Mouse (Mus musculus) testis, adult 2 months (tissue): ENCODE data around the gene Zfp366. TPM values are rescaled to one million over a fixed set of nuclear protein-coding genes. Genes with fewer than 3 reads are reported as not detected.

Source experiments
- H3K27ac ChIP-seq: fragments of 200-500 bp; 2 replicates; pipeline ENCODE4 v1.5.1; 2012; ENCODE audit warnings: low read depth, low read length; ENCODE audit not compliant: control insufficient read depth, insufficient read depth
- H3K27me3 ChIP-seq: fragments of 200-500 bp; 2 replicates; pipeline ENCODE4 v1.6.1; 2012; ENCODE audit warnings: mild to moderate bottlenecking, low read length, moderate library complexity; ENCODE audit not compliant: control insufficient read depth, insufficient read depth
- H3K36me3 ChIP-seq: fragments of 200-500 bp; 2 replicates; pipeline ENCODE4 v1.6.1; 2012; ENCODE audit warnings: mild to moderate bottlenecking, low read length; ENCODE audit not compliant: control insufficient read depth, insufficient read depth
- H3K4me1 ChIP-seq: fragments of 200-500 bp; 2 replicates; pipeline ENCODE4 v1.6.1; 2012; ENCODE audit warnings: low read length; ENCODE audit not compliant: control insufficient read depth, insufficient read depth
- H3K4me3 ChIP-seq: fragments of 200-500 bp; 2 replicates; pipeline ENCODE4 v1.5.1; 2012; ENCODE audit warnings: low read depth, mild to moderate bottlenecking, low read length, moderate library complexity, mixed read lengths; ENCODE audit not compliant: control insufficient read depth
- CTCF ChIP-seq: fragments of 200-500 bp; IDR thresholded peaks from 2 replicates; pipeline ENCODE4 v1.5.1; 2012; ENCODE audit warnings: low read depth, mild to moderate bottlenecking, inconsistent platforms, low read length, moderate library complexity; ENCODE audit not compliant: control insufficient read depth, insufficient read depth, insufficient replicate concordance
- POLR2A ChIP-seq: fragments of 200-500 bp; IDR thresholded peaks from 2 replicates; pipeline ENCODE4 v1.6.1; 2012; ENCODE audit warnings: low read depth, mild to moderate bottlenecking, inconsistent platforms, low read length, moderate library complexity; ENCODE audit not compliant: control insufficient read depth
- polyA plus RNA-seq: library from polyadenylated mRNA; depleted of rRNA; stranded (reverse); fragments of >200 nt; gene quantifications from 2 replicates; pipeline ENCODE4 v1.2.3, GENCODE M21; 2012

Gene Zfp366
- polyA plus RNA-seq, 1 experiment: 0.25 TPM

GRCm38 (mm10) chr13:99151121-99151520 is 33.5 kb upstream of the Zfp366 start:
- Histone ChIP-seq H3K36me3 (no peaks in the 10 kb centered on the region), H3K4me1 (peaks cover 12% of the 10 kb centered on the region), H3K4me3 (no peak overlapping the region), H3K27ac (no peak overlapping the region), H3K27me3 (no peaks in the 10 kb centered on the region)
- TF ChIP-seq POLR2A: no peak
- TF ChIP-seq CTCF: no peak

DNA sequence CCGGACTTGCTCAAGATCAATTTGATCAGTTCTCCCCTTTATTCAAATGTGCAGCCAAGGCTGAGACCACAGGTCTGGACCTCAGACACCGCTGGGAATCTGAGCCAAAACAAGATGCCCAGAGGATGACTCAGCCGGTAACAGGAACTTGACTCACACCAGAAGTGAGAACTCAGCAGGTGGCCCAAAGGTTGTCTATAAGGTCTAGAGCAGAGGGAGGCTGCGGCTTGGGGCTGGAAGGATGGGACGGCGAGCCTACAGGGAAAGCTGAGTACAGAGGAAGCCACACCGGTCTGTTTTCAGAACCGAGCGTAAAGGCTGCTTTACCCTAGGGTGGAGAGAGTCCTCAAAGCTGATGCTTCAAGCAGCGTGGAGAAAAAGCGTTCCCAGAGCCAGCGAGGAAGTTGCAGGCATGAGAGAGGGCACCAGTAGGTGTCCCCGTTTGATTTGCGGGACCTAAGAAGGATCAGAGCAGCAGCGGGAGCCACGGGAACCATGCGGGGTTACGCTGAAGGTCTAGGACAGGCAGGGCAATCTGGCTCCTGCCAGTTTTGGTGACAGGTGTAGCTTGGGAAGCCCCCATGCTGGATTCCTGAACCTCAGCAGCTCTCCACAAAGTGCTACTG is 32.2 kb upstream of the Zfp366 start:
- no peak overlapping the region for H3K27ac ChIP-seq

GRCm38 (mm10) chr13:99157709-99158108 is 26.9 kb upstream of the Zfp366 start:
- Histone ChIP-seq H3K27ac (no peak overlapping the region), H3K27me3 (no peaks in the 10 kb centered on the region), H3K36me3 (no peaks in the 10 kb centered on the region), H3K4me1 (peaks cover 5% of the 10 kb centered on the region), H3K4me3 (no peak overlapping the region)
- TF ChIP-seq CTCF: no peak
- no peak for TF ChIP-seq POLR2A

More for the DNA sequence above, 32.2 kb upstream of the Zfp366 start:
- no peaks in the 10 kb centered on the region for H3K27me3 ChIP-seq
- peaks cover 12% of the 10 kb centered on the region for H3K4me1 ChIP-seq
- peak overlapping the region; percentile 30 for H3K4me3 ChIP-seq
- no peaks in the 10 kb centered on the region for H3K36me3 ChIP-seq
- TF ChIP-seq CTCF (no peak), POLR2A (no peak)

DNA sequence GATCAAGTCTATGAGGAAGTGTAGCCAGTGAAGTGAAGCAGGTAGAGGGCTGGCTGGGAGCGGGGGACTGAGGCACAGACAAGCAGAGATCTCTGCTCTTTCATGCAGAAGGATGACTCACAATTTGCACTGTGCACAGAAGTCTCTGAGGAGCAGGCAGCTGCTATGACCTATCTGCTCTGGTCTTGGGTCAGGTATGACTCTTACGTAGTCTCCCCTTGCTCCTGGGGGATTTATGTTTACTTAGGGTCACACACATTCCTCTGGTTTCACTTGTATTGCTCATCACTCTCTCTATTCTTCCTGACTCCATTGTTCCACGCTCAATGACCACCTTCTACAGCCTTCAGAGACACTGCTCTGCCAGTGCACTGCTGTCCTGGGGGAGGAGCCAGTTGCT is 25.9 kb upstream of the Zfp366 start:
- H3K4me3 ChIP-seq: no peak overlapping the region
- H3K36me3 ChIP-seq: no peaks in the 10 kb centered on the region
- TF ChIP-seq CTCF (no peak), POLR2A (no peak)
- H3K27me3 ChIP-seq: no peaks in the 10 kb centered on the region
- H3K4me1 ChIP-seq: no peaks in the 10 kb centered on the region
- H3K27ac ChIP-seq: no peak overlapping the region

- Histone ChIP-seq H3K4me3 (no peak overlapping the region), H3K27ac (peak overlapping the region; percentile 32; the same call in 1 of the 2 replicates), H3K4me1 (peaks cover 2% of the 10 kb centered on the region; the same call in 1 of the 2 replicates)
Observed at GRCm38 (mm10) chr13:99163071-99163470, 21.6 kb upstream of the Zfp366 start.

DNA sequence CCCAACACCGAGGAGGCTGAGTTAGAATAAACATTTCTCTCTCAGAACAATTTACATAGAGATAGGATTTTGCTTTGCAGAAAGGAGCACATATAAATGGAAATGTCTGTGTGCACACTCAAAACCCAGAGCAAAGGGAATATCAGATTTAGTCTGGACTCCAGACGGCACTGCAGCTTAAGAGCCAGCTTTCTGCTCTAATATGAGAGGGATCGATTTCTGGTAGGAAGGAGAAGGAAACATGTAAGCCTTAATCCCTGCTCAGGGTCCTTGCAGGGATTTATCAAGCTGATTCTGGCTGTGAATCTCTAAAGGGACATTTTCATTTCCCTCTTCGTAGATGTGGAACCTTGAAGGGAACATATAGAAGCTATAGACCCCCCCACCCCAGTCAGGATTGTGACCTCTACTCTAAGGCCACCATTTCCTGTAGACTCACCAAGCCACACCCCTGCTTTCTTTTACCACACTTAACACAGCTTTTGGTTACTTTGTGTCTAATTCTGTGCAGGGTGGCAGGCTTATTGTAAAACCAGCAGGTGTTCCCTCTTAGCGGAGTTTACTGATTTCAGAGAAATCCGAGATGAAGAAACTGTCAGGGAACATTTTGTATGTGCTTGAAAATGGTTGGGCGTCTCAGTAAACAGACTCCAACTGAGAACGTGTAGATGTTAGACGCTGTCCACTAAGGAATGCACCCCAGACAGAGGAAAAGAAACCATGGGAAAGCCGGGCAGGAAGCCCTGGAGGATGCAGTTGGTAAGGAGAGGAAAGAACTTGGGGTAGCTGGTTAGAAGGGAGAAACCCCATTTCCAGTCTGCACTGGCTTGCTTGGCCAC is 20.9 kb upstream of the Zfp366 start:
- Histone ChIP-seq H3K27me3 (no peaks in the 10 kb centered on the region), H3K4me3 (no peak overlapping the region), H3K4me1 (peaks cover 2% of the 10 kb centered on the region; the same call in 1 of the 2 replicates), H3K36me3 (no peaks in the 10 kb centered on the region), H3K27ac (peak overlapping the region; percentile 83)
- no peak for TF ChIP-seq POLR2A

More at GRCm38 (mm10) chr13:99163071-99163470, 21.6 kb upstream of the Zfp366 start:
- TF ChIP-seq POLR2A (no peak), CTCF (no peak)
- H3K36me3 ChIP-seq: no peaks in the 10 kb centered on the region
- no peaks in the 10 kb centered on the region for H3K27me3 ChIP-seq

GRCm38 (mm10) chr13:99164360-99164759 is 20.3 kb upstream of the Zfp366 start:
- Histone ChIP-seq H3K27me3 (no peaks in the 10 kb centered on the region), H3K27ac (peak overlapping the region; percentile 83), H3K4me3 (no peak overlapping the region), H3K4me1 (peaks cover 2% of the 10 kb centered on the region; the same call in 1 of the 2 replicates), H3K36me3 (no peaks in the 10 kb centered on the region)
- TF ChIP-seq POLR2A (no peak), CTCF (no peak)

- Histone ChIP-seq H3K36me3 (no peaks in the 10 kb centered on the region), H3K27me3 (no peaks in the 10 kb centered on the region), H3K27ac (no peak overlapping the region), H3K4me1 (no peaks in the 10 kb centered on the region), H3K4me3 (no peak overlapping the region)
- TF ChIP-seq POLR2A (no peak), CTCF (no peak)
Observed at GRCm38 (mm10) chr13:99169401-99169800, 15.2 kb upstream of the Zfp366 start.
